Mouse (Mus musculus) frontal cortex, adult (tissue): ENCODE results near the gene Inka1.
A peak's percentile ranks its signal among the peaks of the same experiment; 100 is the strongest.

Experiments
- ATAC-seq: cut with Nextera tagmentation; 2 replicates; pipeline ENCODE4 v1.9.2; 2017; ENCODE audit warnings: mild to moderate bottlenecking, moderate library complexity, mixed read lengths; ENCODE audit not compliant: low TSS enrichment

Gene Inka1

GRCm38 (mm10) chr9:107984052-107984753 lies 1.5 kb downstream of the Inka1 start:
- ATAC-seq = no peak

- ATAC-seq = no peak
Observed at GRCm38 (mm10) chr9:107983421-107983890, 2.2 kb downstream of the Inka1 start.

DNA sequence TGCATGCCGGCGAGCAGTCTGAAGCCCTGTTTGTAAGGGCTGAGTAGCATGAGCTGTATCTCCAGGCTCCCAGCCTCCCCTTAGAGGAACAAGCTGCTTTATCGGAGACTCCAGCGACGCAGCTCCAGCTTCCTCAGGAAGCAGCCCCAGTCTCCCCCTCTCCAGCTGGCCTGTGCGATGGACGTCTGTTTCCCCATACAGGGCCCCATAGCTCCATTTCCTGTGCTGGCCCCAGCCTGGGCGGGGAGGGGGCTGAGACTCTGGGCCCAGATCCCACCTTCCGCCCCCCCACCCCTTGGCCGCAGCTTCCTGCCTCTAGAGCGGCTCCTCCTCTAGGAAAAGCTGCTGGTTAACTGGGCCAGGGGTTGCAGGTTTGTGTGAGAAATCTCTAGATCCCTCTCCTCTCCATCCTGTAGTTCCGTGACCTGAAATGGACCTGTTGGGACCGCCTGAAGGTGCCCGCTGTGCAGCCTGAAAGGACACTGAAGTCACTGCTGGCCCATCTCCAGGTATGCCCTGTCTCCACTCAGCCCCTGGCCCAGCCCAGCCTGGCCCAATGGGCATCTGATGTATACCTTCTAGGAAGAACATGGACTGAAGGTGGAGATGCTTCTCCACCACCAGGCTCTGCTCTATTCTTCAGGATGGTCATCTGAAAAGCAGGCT lies 2.9 kb downstream of the Inka1 start, which contains the start of gene Gm20661:
Gene Gm20661, plus strand, starts transcription at position 378 of the 666 bp plus-strand sequence.
- ATAC-seq = peak; percentile 10; the same call in 1 of the 2 replicates

- ATAC-seq = no peak; the same call in 1 of the 2 replicates
Observed at GRCm38 (mm10) chr9:107981684-107982605, 3.7 kb downstream of the Inka1 start.

- ATAC-seq = no peak
Observed at GRCm38 (mm10) chr9:107978815-107979214, 6.9 kb downstream of the Inka1 start.

DNA sequence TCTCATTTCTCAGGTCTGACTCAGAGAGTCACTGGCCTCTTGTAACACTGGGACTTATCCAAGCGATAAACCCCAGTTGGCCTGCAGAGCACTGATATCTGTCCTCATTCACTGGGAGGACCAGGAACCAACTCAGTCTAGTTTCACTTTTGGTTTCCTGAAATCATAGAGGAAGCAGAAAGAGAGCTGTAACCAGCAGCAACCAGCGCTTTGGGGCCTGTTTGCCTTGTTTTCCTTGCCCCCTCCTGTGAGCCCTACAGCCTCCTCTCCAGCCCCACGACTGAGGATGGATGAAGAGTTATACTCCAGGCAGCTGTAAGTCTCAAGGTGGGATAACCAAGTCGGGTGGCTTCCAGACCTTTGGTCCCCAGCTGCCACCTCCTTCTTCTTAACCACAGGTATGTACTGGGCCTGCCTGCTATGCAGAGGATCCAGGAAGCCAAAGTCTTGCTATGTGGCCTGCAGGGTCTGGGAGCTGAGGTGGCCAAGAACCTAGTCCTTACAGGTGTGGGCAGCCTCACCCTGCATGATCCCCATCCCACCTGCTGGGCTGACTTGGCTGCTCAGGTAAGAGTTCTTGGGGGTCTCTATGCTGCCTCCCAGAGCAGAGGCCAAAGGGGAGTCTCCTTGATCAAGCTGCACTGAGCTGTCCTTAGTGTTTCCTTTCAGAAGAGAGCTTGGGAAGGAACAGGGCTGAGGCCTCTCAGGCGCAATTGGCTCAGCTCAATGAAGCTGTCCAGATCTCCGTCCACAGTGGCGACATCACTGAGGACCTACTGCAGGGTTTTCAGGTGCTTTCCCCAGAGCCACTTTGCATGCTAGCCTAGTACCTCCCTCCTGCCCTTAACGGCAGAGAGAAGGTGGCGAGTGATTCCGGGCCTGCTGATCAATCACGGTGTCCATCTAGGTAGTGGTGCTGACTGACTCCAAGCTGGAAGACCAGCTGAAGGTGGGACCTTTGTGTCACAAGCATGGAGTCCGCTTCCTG lies 10.0 kb downstream of the Inka1 start, which contains the start of gene Uba7:
Gene Uba7, plus strand, starts transcription at position 107 of the 988 bp plus-strand sequence.
- ATAC-seq = no peak

DNA sequence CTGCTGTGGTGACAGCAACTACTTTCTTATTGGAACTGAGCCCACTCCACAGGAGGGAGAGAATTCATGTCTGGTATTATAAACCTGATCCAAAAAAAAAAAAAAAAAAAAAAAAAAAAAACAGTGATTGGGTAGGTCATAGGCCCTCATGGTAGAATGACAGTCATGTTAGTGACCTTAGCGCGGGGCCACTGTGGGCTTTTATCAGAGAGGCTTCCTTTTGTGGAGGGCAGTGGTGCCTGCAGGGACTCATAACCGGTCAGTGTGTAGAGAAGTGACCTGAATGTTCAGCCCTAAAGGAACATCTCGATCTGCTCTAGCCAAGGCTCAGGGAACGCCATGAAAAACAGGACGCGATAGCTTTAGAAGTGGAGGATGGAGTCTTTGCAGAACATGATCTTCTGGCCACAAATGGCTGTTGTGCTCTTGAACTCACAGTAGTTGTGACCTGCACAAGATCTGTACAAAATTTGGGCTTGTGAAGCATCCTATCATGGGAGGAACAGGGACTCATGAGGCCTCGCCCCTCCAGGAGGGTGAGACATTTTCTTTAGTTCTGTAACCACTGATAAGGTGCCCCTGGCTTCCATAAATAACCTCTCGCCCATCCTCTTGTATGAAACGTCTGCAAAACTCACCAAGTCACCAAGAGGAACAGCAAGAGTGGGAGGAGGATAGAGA lies 11.0 kb downstream of the Inka1 start:
- ATAC-seq = no peak

GRCm38 (mm10) chr9:107971690-107972541 lies 13.8 kb downstream of the Inka1 start:
- no peak for ATAC-seq

DNA sequence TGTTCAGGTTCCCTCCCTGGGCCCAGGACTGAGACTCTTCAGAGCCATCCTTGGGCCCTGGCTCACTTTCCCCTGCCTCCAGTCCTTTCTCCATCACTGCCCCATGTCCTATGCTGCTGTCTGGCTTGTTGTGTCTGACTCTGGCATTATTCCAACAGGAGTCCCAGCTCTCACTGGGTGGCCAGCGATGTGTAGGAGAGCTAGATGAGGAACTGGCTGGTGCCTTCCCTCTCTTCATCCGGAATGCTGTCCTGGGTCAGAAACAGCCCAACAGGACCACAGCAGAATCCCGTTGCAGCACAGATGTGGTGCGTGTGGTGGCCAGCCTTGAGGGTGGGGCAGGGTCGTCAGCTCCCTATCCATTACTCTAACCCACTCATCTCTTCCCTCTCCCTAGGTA lies 15.4 kb downstream of the Inka1 start:
- ATAC-seq = no peak

DNA sequence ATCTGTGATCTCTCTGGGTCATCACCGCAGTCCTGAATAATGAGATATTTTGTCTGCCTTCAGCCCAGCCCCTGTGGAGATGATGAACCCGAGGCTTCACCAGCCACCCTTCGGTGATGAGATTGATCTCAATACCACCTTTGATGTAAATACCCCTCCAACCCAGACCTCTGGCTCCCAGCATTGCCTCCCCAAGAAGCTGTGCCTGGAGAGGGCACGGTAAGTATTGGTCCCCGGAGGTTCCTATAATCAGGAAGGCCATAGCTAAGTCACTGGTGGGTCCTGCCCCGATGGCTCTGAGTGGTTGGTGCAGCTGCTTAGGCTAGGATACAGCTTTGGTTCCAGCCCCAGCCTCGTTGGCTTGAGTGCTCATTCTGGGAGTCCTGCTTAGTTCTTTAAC lies 17.1 kb downstream of the Inka1 start:
- no peak for ATAC-seq

GRCm38 (mm10) chr9:107967437-107967836 lies 18.2 kb downstream of the Inka1 start:
- no peak for ATAC-seq

GRCm38 (mm10) chr9:107966676-107967075 lies 19.0 kb downstream of the Inka1 start:
- ATAC-seq = no peak

- ATAC-seq = no peak
Observed at GRCm38 (mm10) chr9:107964681-107965080, 21.0 kb downstream of the Inka1 start.

- ATAC-seq = peak; percentile 36; the same call in 1 of the 2 replicates
Observed at GRCm38 (mm10) chr9:107963700-107964099, 22.0 kb downstream of the Inka1 start.

DNA sequence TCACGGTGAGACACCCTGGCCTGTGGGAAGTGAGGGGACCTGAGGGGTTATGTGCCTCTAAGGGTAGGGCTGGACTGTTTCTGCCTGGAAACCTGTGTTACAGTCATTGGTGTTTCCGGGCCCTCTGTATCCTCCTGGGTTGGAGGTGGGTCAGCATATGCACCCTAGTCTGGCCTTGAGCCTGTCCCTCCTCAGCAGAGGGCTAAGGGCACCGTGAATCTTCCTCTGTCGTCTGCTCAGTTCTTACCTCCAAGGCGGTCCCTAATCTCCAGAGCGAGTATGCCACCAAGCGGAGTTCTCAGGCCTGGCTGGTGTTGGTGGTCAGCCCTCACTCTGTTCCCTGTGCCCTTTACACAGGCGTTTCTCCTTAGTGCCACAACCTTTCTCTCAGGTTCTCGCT lies 22.8 kb downstream of the Inka1 start:
- ATAC-seq = no peak

GRCm38 (mm10) chr9:107961881-107962280 lies 23.8 kb downstream of the Inka1 start:
- peak; percentile 77 for ATAC-seq

GRCm38 (mm10) chr9:107961351-107961762 lies 24.3 kb downstream of the Inka1 start:
- ATAC-seq = peak; percentile 82

- no peak for ATAC-seq
Observed at GRCm38 (mm10) chr9:107960928-107961327, 24.8 kb downstream of the Inka1 start.

DNA sequence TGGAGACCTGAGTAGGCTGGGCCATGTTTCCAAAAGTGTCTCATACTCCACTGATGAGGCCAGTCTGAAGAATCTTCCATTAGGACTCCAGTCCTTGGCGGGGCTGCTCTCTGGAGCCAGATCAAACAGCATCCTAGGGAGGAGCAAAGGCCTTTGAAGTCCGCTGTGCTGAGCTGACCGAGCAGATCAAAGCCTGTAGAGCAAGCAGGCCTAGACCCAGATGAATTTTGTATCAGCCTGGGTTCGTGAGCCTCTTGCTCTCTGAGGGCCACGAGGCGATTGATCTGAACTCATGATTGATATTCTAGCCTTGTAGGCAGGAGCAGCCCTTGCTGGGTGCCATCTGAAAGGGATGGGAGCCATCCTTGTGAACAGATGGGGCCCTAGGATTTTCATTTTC lies 25.8 kb downstream of the Inka1 start:
- ATAC-seq = no peak
